Mouse (Mus musculus) midbrain, embryonic 13.5 days (tissue): ENCODE measurements at regions not wholly inside any gene's neighbourhood (a gene's known extent, or its start where the extent isn't known, plus 50 kb on each side); places are given as distances from the start of the nearest gene placed in this dataset.
"Not testable (repeated sequence)": the region's sequence is repeated elsewhere in the genome, so short reads cannot be mapped to it uniquely, and the experiment has no call there.

Experiments used
- ATAC-seq: fragments of 200-750 bp; cut with Nextera tagmentation; 2 replicates; pipeline ENCODE4 v1.8.0; 2017; ENCODE audit warnings: mild to moderate bottlenecking, moderate TSS enrichment, moderate library complexity
- H3K27ac ChIP-seq: fragments of 300-500 bp; sonication (generic); 2 replicates; pipeline ENCODE4 v1.5.1; 2015; ENCODE audit warnings: inconsistent platforms, mild to moderate bottlenecking, moderate library complexity
- H3K27me3 ChIP-seq: fragments of 300-500 bp; sonication (generic); 2 replicates; pipeline ENCODE4 v1.6.1; 2015; ENCODE audit warnings: mild to moderate bottlenecking, inconsistent platforms
- H3K36me3 ChIP-seq: fragments of 300-500 bp; sonication (generic); 2 replicates; pipeline ENCODE4 v1.6.1; 2015; ENCODE audit warnings: mild to moderate bottlenecking, inconsistent platforms
- H3K4me1 ChIP-seq: fragments of 300-500 bp; sonication (generic); replicated peaks from 2 replicates; pipeline ENCODE4 v1.6.1; 2015; ENCODE audit warnings: inconsistent platforms
- H3K4me2 ChIP-seq: fragments of 300-500 bp; sonication (generic); replicated peaks from 2 replicates; pipeline ENCODE4 v1.6.1; 2015; ENCODE audit warnings: moderate library complexity, mild to moderate bottlenecking, inconsistent platforms
- H3K4me3 ChIP-seq: fragments of 300-500 bp; sonication (generic); replicated peaks from 2 replicates; pipeline ENCODE4 v1.5.1; 2015; ENCODE audit warnings: mild to moderate bottlenecking, inconsistent platforms
- H3K9ac ChIP-seq: fragments of 300-500 bp; sonication (generic); replicated peaks from 2 replicates; pipeline ENCODE4 v1.6.1; 2015; ENCODE audit warnings: mild to moderate bottlenecking, inconsistent platforms
- H3K9me3 ChIP-seq: fragments of 300-500 bp; sonication (generic); 2 replicates; pipeline ENCODE4 v1.6.1; 2016; ENCODE audit warnings: mild to moderate bottlenecking, inconsistent platforms
- WGBS: fragments of 180-500 bp; shearing (Covaris S2); methylation state at CpG from one replicate; pipeline ENCODE4 v1.1.7; 2015; 5-methylcytosine and 5-hydroxymethylcytosine counted together

DNA sequence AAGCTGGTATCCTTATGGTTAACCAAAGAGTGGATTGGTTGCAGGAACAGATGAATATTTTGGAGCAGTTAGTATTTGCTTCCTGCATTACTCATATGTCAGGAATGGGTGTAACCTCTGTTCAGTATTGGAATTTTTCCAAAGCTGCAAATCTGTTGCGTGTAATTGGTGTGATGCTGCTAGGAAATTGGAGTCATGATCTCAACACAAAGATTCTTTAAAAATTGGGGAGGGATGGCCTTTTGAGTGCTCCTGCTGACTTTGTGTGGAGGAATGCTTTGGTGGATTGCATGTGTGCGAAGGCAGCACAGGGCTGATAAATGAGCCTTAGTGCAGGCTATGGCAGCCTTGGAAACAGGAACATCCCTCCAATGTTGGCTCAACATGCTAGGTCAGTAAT is 331.2 kb upstream of the Htr2a start:
- ATAC-seq, H3K36me3 ChIP-seq, H3K9me3 ChIP-seq, H3K9ac ChIP-seq, H3K27me3 ChIP-seq, H3K27ac ChIP-seq, H3K4me2 ChIP-seq, H3K4me3 ChIP-seq, H3K4me1 ChIP-seq: not testable (repeated sequence)
- 91% methylated on average over 2 of the region's 2 CpGs for WGBS

DNA sequence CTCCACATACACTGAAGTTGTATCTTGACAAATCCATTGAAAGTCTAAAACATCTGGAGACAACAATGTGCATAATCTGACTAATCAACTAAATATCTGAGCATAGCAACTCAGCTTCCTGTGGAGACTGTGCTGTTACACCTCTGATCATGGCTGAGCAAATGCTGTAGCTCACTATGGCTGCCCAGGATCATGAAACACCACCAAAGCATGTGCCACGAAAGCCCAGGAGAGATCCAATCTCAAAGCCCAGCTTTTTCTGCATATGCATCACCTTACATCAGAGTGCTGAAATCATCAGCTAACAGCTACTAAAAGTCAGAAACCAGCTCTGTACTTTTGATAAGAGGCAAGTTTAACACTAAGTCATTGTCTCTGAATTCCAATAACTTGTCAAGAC is 313.3 kb upstream of the Htr2a start:
- ATAC-seq, result no peak
- Histone ChIP-seq H3K9me3 (no peaks in the 10 kb centered on the region), H3K27me3 (no peaks in the 10 kb centered on the region), H3K4me1 (no peaks in the 10 kb centered on the region), H3K4me2 (no peak overlapping the region), H3K36me3 (no peaks in the 10 kb centered on the region), H3K9ac (no peak overlapping the region), H3K27ac (no peak overlapping the region), H3K4me3 (no peak overlapping the region)
- WGBS, result 90% methylated on average over 1 of the region's 1 CpGs

DNA sequence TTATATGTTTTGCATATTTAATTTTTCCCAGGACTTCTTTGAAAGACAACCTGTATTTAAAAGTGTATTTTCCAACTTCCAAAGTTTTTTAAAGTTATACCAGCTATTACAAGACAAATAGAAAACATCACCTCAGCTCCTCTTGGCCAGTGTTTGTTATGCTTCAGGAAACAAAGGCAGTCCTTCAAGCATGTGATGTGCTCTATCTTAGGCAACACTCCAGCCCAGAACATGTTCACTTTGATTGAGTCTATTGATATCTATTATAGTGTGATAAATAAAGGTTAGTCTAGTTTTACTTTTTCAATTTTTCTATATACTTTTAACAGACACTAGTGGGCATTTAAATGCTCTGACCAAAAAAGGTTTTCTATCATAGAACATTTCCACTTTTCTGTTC is 289.9 kb upstream of the Htr2a start:
- Histone ChIP-seq H3K4me2 (no peak overlapping the region), H3K27me3 (no peaks in the 10 kb centered on the region), H3K27ac (no peak overlapping the region), H3K4me3 (no peak overlapping the region), H3K9ac (no peak overlapping the region), H3K36me3 (no peaks in the 10 kb centered on the region), H3K9me3 (no peaks in the 10 kb centered on the region), H3K4me1 (no peaks in the 10 kb centered on the region)
- ATAC-seq, result no peak

DNA sequence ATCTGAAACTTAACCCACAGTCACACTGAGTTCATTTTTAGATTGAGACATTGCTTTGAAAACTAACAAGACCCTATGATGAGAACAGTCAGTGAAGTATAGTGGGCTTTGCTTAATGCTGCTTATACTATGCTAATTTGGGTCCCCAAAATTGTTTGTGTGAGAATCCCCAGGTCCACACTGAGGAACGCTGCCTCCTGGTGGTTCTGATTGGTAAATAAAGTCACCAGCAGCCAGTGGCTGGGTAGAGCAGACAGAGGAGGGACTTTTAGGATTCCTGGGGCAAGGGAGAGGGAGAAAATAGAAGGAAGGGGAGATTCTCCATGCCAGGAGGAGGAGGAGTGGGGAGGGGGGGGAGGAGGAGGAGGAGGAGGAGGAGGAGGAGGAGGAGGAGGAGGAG is 288.4 kb upstream of the Htr2a start:
- Histone ChIP-seq H3K9me3 (no peaks in the 10 kb centered on the region), H3K27me3 (no peaks in the 10 kb centered on the region), H3K4me3 (no peak overlapping the region), H3K27ac (no peak overlapping the region), H3K4me1 (no peaks in the 10 kb centered on the region), H3K36me3 (no peaks in the 10 kb centered on the region), H3K9ac (no peak overlapping the region), H3K4me2 (no peak overlapping the region)
- WGBS, result 41% methylated on average over 1 of the region's 1 CpGs
- ATAC-seq, result no peak

DNA sequence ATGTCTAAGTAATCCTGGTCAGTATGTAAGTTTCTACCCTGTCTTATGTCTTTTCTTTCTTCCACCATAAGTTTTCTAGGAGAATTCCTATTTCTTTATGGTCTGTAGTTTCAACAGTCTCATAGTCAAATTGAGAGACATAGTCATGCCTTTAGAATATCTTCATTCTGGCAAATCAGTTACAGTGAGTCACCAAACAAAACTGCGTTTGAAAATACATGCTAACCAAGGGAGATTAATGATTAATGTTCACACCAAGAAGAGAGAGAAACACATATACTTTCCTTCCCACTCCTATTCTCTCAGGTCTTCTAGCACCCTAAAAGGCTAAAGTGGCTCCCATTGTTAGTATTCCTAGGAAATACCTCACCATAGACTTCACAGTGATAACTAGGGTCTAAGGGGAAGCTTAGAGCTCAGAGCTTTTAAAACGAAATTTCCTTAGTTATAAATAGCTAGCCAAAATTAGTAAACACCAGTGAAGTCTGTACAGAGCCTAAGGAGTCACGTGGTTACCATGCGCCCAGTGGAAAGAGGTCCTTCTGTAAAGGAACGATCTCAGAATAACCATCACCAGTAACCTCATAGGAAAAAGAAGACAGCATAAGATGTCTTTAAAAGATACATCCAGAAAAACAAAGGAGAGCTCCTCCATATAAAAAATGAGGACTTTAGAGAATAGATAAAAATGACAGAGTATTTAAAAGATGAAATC is 281.8 kb upstream of the Htr2a start:
- H3K9ac ChIP-seq, result no peak overlapping the region
- no peak for ATAC-seq
- no peak overlapping the region for H3K4me2 ChIP-seq
- H3K27me3 ChIP-seq, result no peaks in the 10 kb centered on the region
- no peak overlapping the region for H3K27ac ChIP-seq
- H3K4me1 ChIP-seq, result no peaks in the 10 kb centered on the region
- H3K36me3 ChIP-seq, result no peaks in the 10 kb centered on the region
- no peaks in the 10 kb centered on the region for H3K9me3 ChIP-seq
- H3K4me3 ChIP-seq, result no peak overlapping the region
- WGBS, result 84% methylated on average over 5 of the region's 5 CpGs

DNA sequence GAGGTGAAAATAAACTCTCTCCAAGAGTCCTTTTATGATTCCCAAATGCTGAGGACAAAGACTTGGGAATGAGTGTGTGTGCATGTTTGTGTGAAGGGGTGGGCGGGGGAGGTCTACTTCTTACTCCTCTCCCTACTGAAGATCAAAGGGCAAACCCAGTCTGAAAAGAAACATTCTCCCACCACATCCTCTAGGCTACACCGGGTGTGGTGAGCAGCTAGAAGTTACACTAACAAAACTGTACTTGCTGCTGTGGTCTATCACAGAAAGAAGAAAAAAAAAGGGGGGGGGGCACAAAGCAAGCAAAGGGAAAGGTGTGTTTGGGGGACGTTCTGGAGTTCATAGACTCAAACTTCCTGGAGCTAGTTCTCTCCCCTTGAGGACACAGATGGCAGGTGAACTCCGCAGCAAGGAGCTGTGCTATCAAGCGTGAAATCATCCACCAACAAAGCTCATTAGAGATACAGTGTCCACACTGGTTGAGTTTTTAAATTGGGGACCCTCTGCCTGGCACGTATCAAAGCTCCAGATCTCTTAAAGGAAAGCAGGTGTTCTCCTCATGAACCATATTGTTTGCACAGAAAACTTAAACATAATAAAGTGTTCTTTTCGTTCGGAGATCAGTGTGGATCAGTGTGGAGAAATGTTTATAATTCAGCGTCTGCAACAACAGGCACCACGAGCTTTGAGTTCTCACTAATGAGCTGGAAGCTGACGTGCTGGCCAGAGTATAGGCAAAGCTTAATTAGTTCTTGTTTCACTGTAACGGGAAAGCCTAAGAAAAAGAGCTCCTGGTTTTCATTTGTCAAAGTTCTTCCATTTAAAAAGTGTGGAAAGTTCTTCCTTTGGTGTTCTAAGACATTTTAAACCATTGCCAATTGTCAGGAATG is 280.7 kb upstream of the Htr2a start:
- Histone ChIP-seq H3K9me3 (no peaks in the 10 kb centered on the region), H3K27me3 (no peaks in the 10 kb centered on the region), H3K4me2 (no peak overlapping the region), H3K27ac (no peak overlapping the region), H3K9ac (no peak overlapping the region), H3K36me3 (no peaks in the 10 kb centered on the region), H3K4me3 (no peak overlapping the region), H3K4me1 (no peaks in the 10 kb centered on the region)
- ATAC-seq, result no peak
- 44% methylated on average over 12 of the region's 12 CpGs for WGBS

DNA sequence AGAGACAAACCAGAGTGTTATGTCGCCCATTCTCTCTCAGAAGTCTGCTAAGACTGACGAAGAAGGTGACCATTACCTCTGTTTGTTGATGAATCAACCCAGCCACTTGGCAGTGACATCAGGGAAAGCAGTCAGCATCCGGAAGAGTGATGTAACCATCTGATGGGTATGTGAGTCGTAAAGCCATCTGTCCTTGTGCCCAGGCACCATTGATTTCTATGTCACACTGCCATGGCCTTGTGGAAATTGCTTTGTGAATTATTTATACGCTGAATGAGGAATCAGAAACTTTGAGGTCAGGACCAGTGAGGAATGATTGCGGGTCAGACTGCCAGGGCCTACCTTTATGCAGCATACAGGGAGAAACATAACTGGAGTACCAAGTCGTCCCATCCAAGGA is 256.2 kb upstream of the Htr2a start:
- H3K36me3 ChIP-seq, result no peaks in the 10 kb centered on the region

DNA sequence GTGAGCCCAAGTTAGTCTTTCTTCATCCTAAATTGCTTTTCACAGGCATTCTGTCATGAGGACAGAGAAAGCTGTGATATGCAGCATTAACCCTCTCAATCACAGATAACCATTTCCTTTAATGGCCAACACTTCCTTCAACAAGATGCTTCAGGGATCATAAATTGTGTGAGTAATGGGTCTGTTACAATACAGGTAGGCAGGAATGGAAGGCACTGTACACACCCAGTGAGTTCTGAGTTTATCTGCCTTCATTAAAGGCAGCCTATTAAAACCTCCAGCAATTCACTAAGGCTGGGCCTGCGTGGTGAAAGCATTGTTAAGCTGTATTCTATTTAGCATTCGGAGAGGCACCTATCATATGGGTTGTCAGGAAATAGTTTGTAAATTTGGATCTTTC is 248.2 kb upstream of the Htr2a start:
- no peaks in the 10 kb centered on the region for H3K36me3 ChIP-seq
- H3K9me3 ChIP-seq, result no peaks in the 10 kb centered on the region
- WGBS, result 77% methylated on average over 2 of the region's 2 CpGs
- no peaks in the 10 kb centered on the region for H3K27me3 ChIP-seq
- H3K4me1 ChIP-seq, result no peaks in the 10 kb centered on the region
- ATAC-seq, result no peak
- H3K9ac ChIP-seq, result no peak overlapping the region
- H3K4me2 ChIP-seq, result no peak overlapping the region
- H3K4me3 ChIP-seq, result no peak overlapping the region
- H3K27ac ChIP-seq, result no peak overlapping the region

More for the DNA sequence above, 256.2 kb upstream of the Htr2a start:
- H3K4me2 ChIP-seq, result no peak overlapping the region
- 91% methylated on average over 7 of the region's 7 CpGs for WGBS
- no peak overlapping the region for H3K4me3 ChIP-seq
- no peak overlapping the region for H3K27ac ChIP-seq
- no peak overlapping the region for H3K9ac ChIP-seq
- H3K27me3 ChIP-seq, result no peaks in the 10 kb centered on the region
- no peaks in the 10 kb centered on the region for H3K4me1 ChIP-seq
- no peak for ATAC-seq
- no peaks in the 10 kb centered on the region for H3K9me3 ChIP-seq

DNA sequence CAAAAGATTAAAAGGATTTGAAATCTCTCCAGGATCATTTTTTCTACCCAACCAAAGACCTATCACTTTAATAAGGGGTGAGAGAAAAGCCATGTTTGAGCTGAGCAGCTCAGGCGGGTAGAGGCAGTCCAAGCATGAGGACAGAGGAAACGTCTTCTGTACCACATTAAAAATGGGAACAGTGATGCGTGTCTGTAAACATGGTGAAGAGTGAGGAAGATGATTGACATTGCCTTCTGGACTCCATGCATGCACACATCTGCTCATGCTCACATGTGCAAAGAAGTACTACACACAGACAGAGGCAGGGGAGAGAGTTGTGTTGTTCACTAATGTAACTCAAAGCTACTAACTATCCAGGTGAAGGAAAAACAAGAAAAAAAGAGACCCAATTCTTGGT is 243.4 kb upstream of the Htr2a start:
- Histone ChIP-seq H3K27me3 (no peaks in the 10 kb centered on the region), H3K36me3 (no peaks in the 10 kb centered on the region), H3K4me1 (no peaks in the 10 kb centered on the region), H3K9ac (no peak overlapping the region), H3K4me3 (no peak overlapping the region), H3K4me2 (no peak overlapping the region), H3K9me3 (no peaks in the 10 kb centered on the region), H3K27ac (no peak overlapping the region)
- no peak for ATAC-seq
- WGBS, result 83% methylated on average over 3 of the region's 3 CpGs

DNA sequence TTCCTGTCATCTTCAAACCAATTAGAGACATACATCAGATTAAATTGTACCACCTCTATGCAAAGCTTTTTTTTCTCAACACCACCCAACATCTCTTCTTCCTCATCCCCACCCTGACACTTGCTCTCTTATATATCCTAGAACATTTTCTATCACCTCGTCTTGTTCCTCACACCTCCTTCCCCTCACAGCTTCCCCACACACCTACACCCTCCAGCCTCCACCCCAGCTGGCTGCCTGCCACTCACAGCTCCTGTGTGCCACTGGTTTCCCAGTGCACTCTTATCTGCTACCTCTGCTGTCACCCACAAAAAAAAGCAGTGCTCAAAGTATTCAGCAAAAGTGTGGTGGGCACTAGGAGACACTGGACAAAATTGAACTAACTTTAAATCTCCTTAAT is 231.2 kb upstream of the Htr2a start:
- no peaks in the 10 kb centered on the region for H3K9me3 ChIP-seq
- no peak for ATAC-seq
- 67% methylated on average over 1 of the region's 1 CpGs for WGBS
- H3K36me3 ChIP-seq, result no peaks in the 10 kb centered on the region
- no peaks in the 10 kb centered on the region for H3K27me3 ChIP-seq
- no peak overlapping the region for H3K27ac ChIP-seq
- no peak overlapping the region for H3K4me3 ChIP-seq
- no peak overlapping the region for H3K4me2 ChIP-seq
- H3K4me1 ChIP-seq, result no peaks in the 10 kb centered on the region
- H3K9ac ChIP-seq, result no peak overlapping the region

DNA sequence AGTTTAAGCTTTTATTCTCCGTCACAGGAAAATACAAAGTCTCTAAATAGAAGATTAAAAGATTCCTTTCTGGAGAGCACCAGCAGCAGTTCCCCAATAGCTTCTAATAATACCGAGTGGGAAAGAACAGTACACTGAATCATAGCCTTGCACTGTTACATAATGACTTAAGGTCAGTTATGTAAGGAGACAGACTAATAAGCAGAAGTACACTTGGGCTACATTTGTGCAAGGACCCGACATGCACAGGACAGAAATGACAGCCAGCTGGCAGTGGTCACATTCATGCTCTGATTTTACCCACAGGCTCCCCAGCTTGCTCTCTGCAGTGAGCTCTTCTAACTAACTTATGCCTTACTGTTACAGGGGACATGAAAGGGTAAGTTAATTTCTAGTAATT is 212.4 kb upstream of the Htr2a start:
- no peaks in the 10 kb centered on the region; the same call in 1 of the 2 replicates for H3K9me3 ChIP-seq
- no peaks in the 10 kb centered on the region for H3K36me3 ChIP-seq
- no peak overlapping the region for H3K4me3 ChIP-seq
- 76% methylated on average over 3 of the region's 3 CpGs for WGBS
- ATAC-seq, result no peak
- H3K9ac ChIP-seq, result no peak overlapping the region
- no peaks in the 10 kb centered on the region for H3K4me1 ChIP-seq
- no peak overlapping the region for H3K27ac ChIP-seq
- no peaks in the 10 kb centered on the region for H3K27me3 ChIP-seq
- H3K4me2 ChIP-seq, result no peak overlapping the region

DNA sequence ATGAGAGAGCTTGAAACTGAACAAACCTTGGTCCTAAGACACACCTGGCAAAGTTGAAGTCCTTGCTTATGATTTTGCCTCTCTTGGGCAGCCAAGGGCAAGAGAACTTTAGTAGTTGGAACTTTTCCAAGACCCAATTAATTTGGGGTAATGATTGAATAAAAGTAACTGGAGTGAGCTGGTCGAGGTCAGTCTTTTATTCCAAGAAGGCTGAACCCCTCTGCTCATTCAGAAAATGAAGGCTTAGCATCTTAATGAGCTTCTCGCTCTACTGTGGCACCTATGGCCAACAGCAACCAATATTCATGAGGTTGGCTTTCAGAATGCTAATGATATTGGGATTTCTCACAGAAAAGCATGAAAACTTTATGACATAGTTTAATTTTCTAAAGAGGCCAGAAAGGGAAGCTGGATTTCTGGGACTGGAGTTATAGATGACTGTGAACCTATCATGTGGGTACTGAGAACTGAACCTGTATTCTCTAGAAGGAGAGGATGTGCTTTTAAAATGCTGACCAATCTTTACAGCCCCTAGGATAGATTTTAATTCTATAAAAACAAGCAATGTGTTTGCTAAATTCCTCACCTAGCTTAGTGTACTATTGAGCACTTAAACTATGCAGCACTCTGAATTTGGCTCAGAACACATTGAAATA is 176.5 kb upstream of the Htr2a start:
- Histone ChIP-seq H3K9ac (no peak overlapping the region), H3K27me3 (no peaks in the 10 kb centered on the region), H3K4me2 (no peak overlapping the region), H3K27ac (no peak overlapping the region), H3K4me1 (no peaks in the 10 kb centered on the region), H3K36me3 (no peaks in the 10 kb centered on the region), H3K4me3 (no peak overlapping the region), H3K9me3 (no peaks in the 10 kb centered on the region)
- 24% methylated on average over 2 of the region's 2 CpGs for WGBS
- ATAC-seq, result no peak
